ENCODE assay signal across 8 mouse cellular contexts in the genomic region with DNA sequence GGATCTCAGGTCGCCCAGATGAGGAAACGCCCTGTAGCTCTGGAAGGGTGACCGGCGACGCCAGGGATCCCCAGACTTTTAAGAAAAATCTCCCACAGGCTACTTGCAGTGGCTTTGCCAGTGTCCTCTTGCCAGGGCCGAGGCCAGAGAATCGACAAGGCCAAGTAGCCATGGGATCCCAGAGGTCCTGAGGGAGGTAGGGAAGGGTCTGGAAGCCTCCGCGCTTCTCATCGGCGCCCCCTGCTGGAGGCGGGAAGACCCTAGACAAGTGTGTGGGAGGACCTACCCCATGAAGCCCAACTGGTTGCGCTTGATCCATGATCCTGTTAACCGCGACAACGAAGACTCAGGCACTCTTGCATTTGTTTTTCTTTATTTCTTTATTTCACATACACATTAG. TPM values are rescaled to one million over a fixed set of nuclear protein-coding genes. Genes with fewer than 3 reads are reported as not detected.
DNase-seq lines count a peak whose midpoint lies in the region; ATAC-seq lines count a peak whose summit lies in the region.

No protein-coding gene starts in this region.

- peaks cover 16% of the 10 kb centered on the region for H3K36me3 ChIP-seq in forebrain, embryonic 14.5 days (ENCODE audit: control insufficient read depth, insufficient read depth, low read length)
- peaks cover 10% of the 10 kb centered on the region for H3K36me3 ChIP-seq in limb, embryonic 10.5 days
- H3K36me3 ChIP-seq in midbrain, embryonic 12.5 days: peaks cover under 1% of the 10 kb centered on the region; the same call in 1 of the 2 replicates
- H3K36me3 ChIP-seq in stomach, embryonic 15.5 days: peaks cover 6% of the 10 kb centered on the region; the same call in 1 of the 2 replicates

- H3K9me3 ChIP-seq in forebrain, embryonic 14.5 days (replicated peaks; ENCODE audit: control insufficient read depth, low read length): no peaks in the 10 kb centered on the region
- no peaks in the 10 kb centered on the region for H3K9me3 ChIP-seq in limb, embryonic 10.5 days (replicated peaks)
- no peaks in the 10 kb centered on the region for H3K9me3 ChIP-seq in midbrain, embryonic 12.5 days
- no peaks in the 10 kb centered on the region for H3K9me3 ChIP-seq in stomach, embryonic 15.5 days

- peak; percentile 55 to 71 for DNase-seq in cerebellum, adult 18-20 months
- DNase-seq in cerebellum, adult 9-11 months: no peak
- peak; percentile 83 for DNase-seq in forebrain, embryonic 14.5 days (ENCODE audit: low spot score)
- DNase-seq in heart, postnatal 4 days: peak; percentile 90
- DNase-seq in limb, embryonic 10.5 days (ENCODE audit: low spot score): peak; percentile 89

- H3K27ac ChIP-seq in brown adipose tissue, adult 24 weeks (replicated peaks; ENCODE audit: low read depth, low read length): peak overlapping the region; percentile 55
- H3K27ac ChIP-seq in forebrain, embryonic 14.5 days (ENCODE audit: low read depth, low read length): peak overlapping the region; percentile 90
- peak overlapping the region; percentile 74 for H3K27ac ChIP-seq in limb, embryonic 10.5 days
- no peak overlapping the region for H3K27ac ChIP-seq in midbrain, embryonic 12.5 days (replicated peaks)
- peak overlapping the region; percentile 31; the same call in 1 of the 2 replicates for H3K27ac ChIP-seq in stomach, embryonic 15.5 days

- no peak; the same call in 1 of the 2 replicates for ATAC-seq in forebrain, embryonic 14.5 days
- ATAC-seq in midbrain, embryonic 12.5 days (ENCODE audit: low FRiP score, low read depth): peak; percentile 52; the same call in 1 of the 2 replicates
- ATAC-seq in stomach, embryonic 15.5 days (ENCODE audit: insufficient read depth, low FRiP score, low read depth): no peak

- peaks cover 44% of the 10 kb centered on the region for H3K27me3 ChIP-seq in forebrain, embryonic 14.5 days (replicated peaks; ENCODE audit: control insufficient read depth, insufficient read depth, low read length)
- H3K27me3 ChIP-seq in limb, embryonic 10.5 days (ENCODE audit: low read depth, poor library complexity, severe bottlenecking): peaks cover 83% of the 10 kb centered on the region
- H3K27me3 ChIP-seq in midbrain, embryonic 12.5 days: peaks cover 91% of the 10 kb centered on the region
- peaks cover 50% of the 10 kb centered on the region for H3K27me3 ChIP-seq in stomach, embryonic 15.5 days (replicated peaks)

- peak overlapping the region; percentile 75 for H3K9ac ChIP-seq in forebrain, embryonic 14.5 days (ENCODE audit: low read length)
- H3K9ac ChIP-seq in midbrain, embryonic 12.5 days (replicated peaks): no peak overlapping the region; the same call in 1 of the 2 replicates
- H3K9ac ChIP-seq in stomach, embryonic 15.5 days: no peak overlapping the region

- WGBS in forebrain, embryonic 14.5 days: 4% methylated on average over 16 of the region's 16 CpGs
- WGBS in limb, embryonic 10.5 days: under 1% methylated on average over 16 of the region's 16 CpGs
- 2% methylated on average over 16 of the region's 16 CpGs for WGBS in midbrain, embryonic 12.5 days
- WGBS in stomach, embryonic 15.5 days: 15% methylated on average over 16 of the region's 16 CpGs

- peak overlapping the region; percentile 52 for H3K4me2 ChIP-seq in forebrain, embryonic 14.5 days (ENCODE audit: low read length)
- peak overlapping the region; percentile 30 for H3K4me2 ChIP-seq in midbrain, embryonic 12.5 days (replicated peaks)
- peak overlapping the region; percentile 54 for H3K4me2 ChIP-seq in stomach, embryonic 15.5 days

- peaks cover 24% of the 10 kb centered on the region for H3K4me1 ChIP-seq in brown adipose tissue, adult 24 weeks (ENCODE audit: control insufficient read depth, insufficient read depth, insufficient read length, low read length)
- peaks cover 23% of the 10 kb centered on the region for H3K4me1 ChIP-seq in forebrain, embryonic 14.5 days (ENCODE audit: control insufficient read depth, insufficient read depth, low read length)
- H3K4me1 ChIP-seq in limb, embryonic 10.5 days: peaks cover 75% of the 10 kb centered on the region
- H3K4me1 ChIP-seq in midbrain, embryonic 12.5 days: peaks cover 55% of the 10 kb centered on the region
- peaks cover 57% of the 10 kb centered on the region for H3K4me1 ChIP-seq in stomach, embryonic 15.5 days

- H3K4me3 ChIP-seq in brown adipose tissue, adult 24 weeks (ENCODE audit: insufficient read depth, low read depth, low read length): peak overlapping the region; percentile 57
- peak overlapping the region; percentile 27; the same call in 1 of the 2 replicates for H3K4me3 ChIP-seq in forebrain, embryonic 14.5 days (ENCODE audit: low read depth, low read length)
- H3K4me3 ChIP-seq in limb, embryonic 10.5 days: peak overlapping the region; percentile 47
- H3K4me3 ChIP-seq in midbrain, embryonic 12.5 days: peak overlapping the region; percentile 23; the same call in 1 of the 2 replicates
- H3K4me3 ChIP-seq in stomach, embryonic 15.5 days (replicated peaks): peak overlapping the region; percentile 31

RNA-seq across cellular contexts. Expression of gene Lyl1, which starts 3.1 kb away (rescaled TPM):
- polyA plus RNA-seq in brown adipose tissue, adult 24 weeks (2012; ENCODE audit: insufficient read depth, insufficient read length, missing spikeins): 2.9 and 3.1 TPM in 2 replicates
- 2.9 and 3.8 TPM in 2 replicates for polyA plus RNA-seq in forebrain, embryonic 14.5 days (2014; fragmentation: Nextera tagmentation; extraction: Ambion mirVana)
- total RNA-seq in heart, postnatal 4 days (2021): 10 to 100 TPM in 1 of 2 experiments, 1 to 10 TPM in 1; 9.6 to 10.6 TPM
- polyA plus RNA-seq in limb, embryonic 10.5 days (2016; fragmentation: Nextera tagmentation; extraction: Ambion mirVana): 4.6 and 4.7 TPM in 2 replicates
- 3.5 and 5.6 TPM in 2 replicates for polyA plus RNA-seq in midbrain, embryonic 12.5 days (2016; fragmentation: Nextera tagmentation; extraction: Ambion mirVana)
- 7.1 and 9.7 TPM in 2 replicates for polyA plus RNA-seq in stomach, embryonic 15.5 days (2015; fragmentation: Nextera tagmentation; extraction: Ambion mirVana)

RNA-seq across cellular contexts. Expression of gene Nacc1, which starts 16.7 kb away (rescaled TPM):
- 19.0 and 22.9 TPM in 2 replicates for polyA plus RNA-seq in brown adipose tissue, adult 24 weeks (2012; ENCODE audit: insufficient read depth, insufficient read length, missing spikeins)
- polyA plus RNA-seq in forebrain, embryonic 14.5 days (2014; fragmentation: Nextera tagmentation; extraction: Ambion mirVana): 17.0 and 17.6 TPM in 2 replicates
- 10 to 100 TPM; 65.0 to 68.7 TPM for total RNA-seq in heart, postnatal 4 days (2021)
- polyA plus RNA-seq in limb, embryonic 10.5 days (2016; fragmentation: Nextera tagmentation; extraction: Ambion mirVana): 31.7 and 32.0 TPM in 2 replicates
- polyA plus RNA-seq in midbrain, embryonic 12.5 days (2016; fragmentation: Nextera tagmentation; extraction: Ambion mirVana): 20.8 and 25.0 TPM in 2 replicates
- 15.8 and 17.4 TPM in 2 replicates for polyA plus RNA-seq in stomach, embryonic 15.5 days (2015; fragmentation: Nextera tagmentation; extraction: Ambion mirVana)

RNA-seq across cellular contexts. Expression of gene Trmt1, which starts 18.2 kb away (rescaled TPM):
- 25.1 and 33.4 TPM in 2 replicates for polyA plus RNA-seq in brown adipose tissue, adult 24 weeks (2012; ENCODE audit: insufficient read depth, insufficient read length, missing spikeins)
- polyA plus RNA-seq in forebrain, embryonic 14.5 days (2014; fragmentation: Nextera tagmentation; extraction: Ambion mirVana): 47.8 and 52.3 TPM in 2 replicates
- 10 to 100 TPM; 47.4 to 48.8 TPM for total RNA-seq in heart, postnatal 4 days (2021)
- polyA plus RNA-seq in limb, embryonic 10.5 days (2016; fragmentation: Nextera tagmentation; extraction: Ambion mirVana): 71.7 and 79.3 TPM in 2 replicates
- polyA plus RNA-seq in midbrain, embryonic 12.5 days (2016; fragmentation: Nextera tagmentation; extraction: Ambion mirVana): 53.6 and 58.8 TPM in 2 replicates
- polyA plus RNA-seq in stomach, embryonic 15.5 days (2015; fragmentation: Nextera tagmentation; extraction: Ambion mirVana): 56.2 and 63.9 TPM in 2 replicates

RNA-seq across cellular contexts. Expression of gene G430095P16Rik, which starts 18.5 kb away (rescaled TPM):
- 1.9 TPM in 1 of 2 replicates, not detected in the other for polyA plus RNA-seq in brown adipose tissue, adult 24 weeks (2012; ENCODE audit: insufficient read depth, insufficient read length, missing spikeins)
- polyA plus RNA-seq in forebrain, embryonic 14.5 days (2014; fragmentation: Nextera tagmentation; extraction: Ambion mirVana): 1.5 and 1.7 TPM in 2 replicates
- total RNA-seq in heart, postnatal 4 days (2021): 1 to 10 TPM; 1.1 to 1.3 TPM
- 3.7 and 8.1 TPM in 2 replicates for polyA plus RNA-seq in limb, embryonic 10.5 days (2016; fragmentation: Nextera tagmentation; extraction: Ambion mirVana)
- polyA plus RNA-seq in midbrain, embryonic 12.5 days (2016; fragmentation: Nextera tagmentation; extraction: Ambion mirVana): 2.0 and 2.4 TPM in 2 replicates
- polyA plus RNA-seq in stomach, embryonic 15.5 days (2015; fragmentation: Nextera tagmentation; extraction: Ambion mirVana): 3.5 and 4.1 TPM in 2 replicates

RNA-seq across cellular contexts. Expression of gene Ier2, which starts 41.7 kb away (rescaled TPM):
- polyA plus RNA-seq in brown adipose tissue, adult 24 weeks (2012; ENCODE audit: insufficient read depth, insufficient read length, missing spikeins): 17.2 and 62.3 TPM in 2 replicates
- 26.5 and 29.3 TPM in 2 replicates for polyA plus RNA-seq in forebrain, embryonic 14.5 days (2014; fragmentation: Nextera tagmentation; extraction: Ambion mirVana)
- total RNA-seq in heart, postnatal 4 days (2021): 10 to 100 TPM; 33.3 to 35.5 TPM
- 199 and 229 TPM in 2 replicates for polyA plus RNA-seq in limb, embryonic 10.5 days (2016; fragmentation: Nextera tagmentation; extraction: Ambion mirVana)
- polyA plus RNA-seq in midbrain, embryonic 12.5 days (2016; fragmentation: Nextera tagmentation; extraction: Ambion mirVana): 47.1 and 47.4 TPM in 2 replicates
- 86.4 and 90.3 TPM in 2 replicates for polyA plus RNA-seq in stomach, embryonic 15.5 days (2015; fragmentation: Nextera tagmentation; extraction: Ambion mirVana)
